Mouse (Mus musculus) liver, adult 2 months (tissue): ENCODE results near the gene Cox8b.

Source experiments
- CTCF ChIP-seq: fragments of 200-500 bp; IDR thresholded peaks from 2 replicates; pipeline ENCODE4 v1.5.1; 2011; ENCODE audit warnings: low read depth, low read length, control low read depth
- POLR2A ChIP-seq: fragments of 200-500 bp; IDR thresholded peaks from 2 replicates; pipeline ENCODE4 v1.6.1; 2011; ENCODE audit warnings: low read length, control low read depth; ENCODE audit not compliant: insufficient read depth; ENCODE audit errors: extremely low read depth

- TF ChIP-seq CTCF: no peak
- no peak for TF ChIP-seq POLR2A
Observed at GRCm38 (mm10) chr7:140859997-140860396, 40.2 kb downstream of the Cox8b start.
